In genomic region chr17:59848853-59849252, GRCm38 (mm10) we compare ENCODE assay signal across 14 mouse cellular contexts.
DNase-seq lines count a peak whose midpoint lies in the region; ATAC-seq and TF ChIP-seq lines count a peak whose summit lies in the region.
"Had no signal": no experiment of that assay in that cellular context is flagged by ENCODE, and none has a peak within 500 bp of the region (broad histone marks: within the 10 kb centered on the region; RNA-seq: fewer than 3 reads in every experiment).

No protein-coding gene starts in this region.

- H3K36me3 ChIP-seq in heart, embryonic 10.5 days: no peaks in the 10 kb centered on the region
- H3K36me3 ChIP-seq in hindbrain, postnatal 0 days (ENCODE audit: insufficient read depth, low read length): no peaks in the 10 kb centered on the region
- H3K36me3 ChIP-seq: embryonic facial prominence, embryonic 12.5 days; heart, embryonic 15.5 days; limb, embryonic 12.5 days had no signal

- no peak for TF ChIP-seq CTCF in hindbrain, postnatal 0 days (IDR thresholded peaks at IDR 0.05; ENCODE audit: low read depth)

- no peaks in the 10 kb centered on the region for H3K27me3 ChIP-seq in heart, embryonic 10.5 days (ENCODE audit: insufficient read depth, poor library complexity, severe bottlenecking)
- no peaks in the 10 kb centered on the region for H3K27me3 ChIP-seq in hindbrain, postnatal 0 days (ENCODE audit: insufficient read depth, low read length)
- H3K27me3 ChIP-seq: embryonic facial prominence, embryonic 12.5 days; heart, embryonic 15.5 days; limb, embryonic 12.5 days had no signal

- DNase-seq in heart, adult 11 months: peak; percentile 21
- DNase-seq in heart, embryonic 10.5 days (ENCODE audit: low spot score): no peak
- DNase-seq in brain, adult 2 months (ENCODE audit: low read depth, low spot score): peak; percentile 1
- peak; percentile 31 for DNase-seq in embryo, embryonic 11 days
- peak; percentile 79 for DNase-seq in hindbrain, postnatal 0 days (ENCODE audit: low spot score)
- DNase-seq in liver: no peak
- DNase-seq in right cerebral cortex, postnatal 10 days (ENCODE audit: low spot score in 2 of 2): no peak
- DNase-seq: adrenal gland, postnatal 36 days; kidney, adult 9 months; liver, postnatal 0 days; lung, postnatal 36 days had no signal

- no peak overlapping the region for H3K9ac ChIP-seq in hindbrain, postnatal 0 days (replicated peaks; ENCODE audit: low read length)
- H3K9ac ChIP-seq: embryonic facial prominence, embryonic 12.5 days; heart, embryonic 15.5 days; limb, embryonic 12.5 days; liver, postnatal 0 days had no signal

- no peak overlapping the region for H3K4me3 ChIP-seq in heart, embryonic 10.5 days
- no peak overlapping the region for H3K4me3 ChIP-seq in hindbrain, postnatal 0 days (ENCODE audit: low read length)
- H3K4me3 ChIP-seq: embryonic facial prominence, embryonic 12.5 days; heart, embryonic 15.5 days; limb, embryonic 12.5 days had no signal

- H3K4me1 ChIP-seq in heart, embryonic 10.5 days: no peaks in the 10 kb centered on the region
- H3K4me1 ChIP-seq in hindbrain, postnatal 0 days (ENCODE audit: insufficient read depth, low read length): no peaks in the 10 kb centered on the region
- H3K4me1 ChIP-seq: embryonic facial prominence, embryonic 12.5 days; heart, embryonic 15.5 days; limb, embryonic 12.5 days had no signal

- no peaks in the 10 kb centered on the region for H3K9me3 ChIP-seq in heart, embryonic 10.5 days
- H3K9me3 ChIP-seq in hindbrain, postnatal 0 days (ENCODE audit: low read length): no peaks in the 10 kb centered on the region
- H3K9me3 ChIP-seq: embryonic facial prominence, embryonic 12.5 days; heart, embryonic 15.5 days; limb, embryonic 12.5 days had no signal

- H3K4me2 ChIP-seq in hindbrain, postnatal 0 days (ENCODE audit: low read depth, low read length): no peak overlapping the region
- H3K4me2 ChIP-seq: embryonic facial prominence, embryonic 12.5 days; heart, embryonic 15.5 days; limb, embryonic 12.5 days had no signal

- no peak overlapping the region for H3K27ac ChIP-seq in heart, embryonic 10.5 days
- no peak overlapping the region for H3K27ac ChIP-seq in hindbrain, postnatal 0 days
- H3K27ac ChIP-seq: embryonic facial prominence, embryonic 12.5 days; heart, embryonic 15.5 days; limb, embryonic 12.5 days had no signal

- peak; percentile 89 for ATAC-seq in hindbrain, postnatal 0 days
- ATAC-seq: liver, postnatal 0 days had no signal

- 72% methylated on average over 3 of the region's 3 CpGs for WGBS in heart, embryonic 10.5 days
- 39% methylated on average over 3 of the region's 3 CpGs for WGBS in hindbrain, postnatal 0 days

Comparison
In these comparisons a context has a peak if more than half of its experiments do, and no peak if none do; other contexts are left out.
1. DNase-seq: peak in heart, adult 11 months (single experiment), brain, adult 2 months (single experiment), embryo, embryonic 11 days (single experiment) and hindbrain, postnatal 0 days (single experiment); none in heart, embryonic 10.5 days (single experiment), liver (single experiment) and right cerebral cortex, postnatal 10 days (0 of 2).